Mouse (Mus musculus): ENCODE measurements at regions not wholly inside any gene's neighbourhood (a gene's known extent, or its start where the extent isn't known, plus 50 kb on each side); places are given as distances from the start of the nearest gene placed in this dataset.

- DNase-seq (ENCODE audit: low spot score), result no peak
Observed at GRCm38 (mm10) chr7:36420741-36421140, 277.2 kb upstream of the Tshz3 start.

- DNase-seq (ENCODE audit: low spot score), result no peak
Observed at GRCm38 (mm10) chr7:36449181-36449915, 248.6 kb upstream of the Tshz3 start.

DNA sequence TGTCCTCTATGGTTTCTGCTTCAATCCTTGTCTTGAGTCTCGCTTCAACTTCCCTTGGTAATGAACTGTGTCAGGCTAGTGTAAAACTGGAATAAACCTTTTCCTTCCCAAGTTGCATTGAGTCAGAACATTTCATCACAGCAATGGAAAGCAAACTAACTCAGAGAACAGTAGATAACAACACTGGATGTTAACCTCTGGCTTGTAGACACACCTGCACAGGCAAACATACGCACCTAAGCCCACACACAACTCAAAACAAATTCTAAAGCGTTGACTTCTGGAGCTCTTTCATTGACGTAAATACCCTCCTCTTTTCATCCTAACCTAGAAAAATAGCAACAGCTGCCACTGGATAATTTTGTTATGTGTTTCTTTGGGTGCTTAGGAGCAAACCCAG lies 244.1 kb upstream of the Tshz3 start:
- DNase-seq (ENCODE audit: low spot score), result no peak

DNA sequence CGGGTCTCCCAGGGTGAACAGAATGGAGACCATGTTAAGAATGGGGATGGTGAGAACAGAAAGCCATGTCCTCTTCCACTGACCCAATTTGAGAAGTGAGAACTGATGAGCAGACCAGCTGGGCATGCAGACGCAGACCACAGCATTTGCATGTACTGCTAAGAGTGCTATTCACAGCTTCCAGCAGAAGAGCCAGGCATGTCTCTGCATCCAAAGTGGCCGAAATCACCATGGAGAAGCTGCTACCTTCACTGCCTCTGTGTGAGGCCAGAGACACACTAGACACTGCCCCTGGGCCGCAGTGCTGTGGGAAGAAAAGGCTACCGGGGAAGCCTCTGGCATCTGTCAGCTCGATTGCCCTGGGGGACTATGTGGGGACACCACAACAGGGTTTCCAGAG lies 241.8 kb upstream of the Tshz3 start:
- no peak for DNase-seq (ENCODE audit: low spot score)

GRCm38 (mm10) chr7:36462422-36462833 lies 235.5 kb upstream of the Tshz3 start:
- DNase-seq (ENCODE audit: low spot score), result no peak

GRCm38 (mm10) chr7:36469386-36469785 lies 228.5 kb upstream of the Tshz3 start:
- no peak for DNase-seq (ENCODE audit: low spot score)

GRCm38 (mm10) chr7:36473532-36473931 lies 224.4 kb upstream of the Tshz3 start:
- no peak for DNase-seq (ENCODE audit: low spot score)

- no peak for DNase-seq (ENCODE audit: low spot score)
Observed at GRCm38 (mm10) chr7:36476434-36476833, 221.5 kb upstream of the Tshz3 start.

- DNase-seq (ENCODE audit: low spot score), result no peak
Observed at GRCm38 (mm10) chr7:36476851-36477644, 220.9 kb upstream of the Tshz3 start.

- no peak for DNase-seq (ENCODE audit: low spot score)
Observed at GRCm38 (mm10) chr7:36488155-36488554, 209.8 kb upstream of the Tshz3 start.

GRCm38 (mm10) chr7:36491173-36491581 lies 206.7 kb upstream of the Tshz3 start:
- DNase-seq (ENCODE audit: low spot score), result no peak

- DNase-seq (ENCODE audit: low spot score), result no peak
Observed at GRCm38 (mm10) chr7:36504010-36504875, 193.7 kb upstream of the Tshz3 start.

DNA sequence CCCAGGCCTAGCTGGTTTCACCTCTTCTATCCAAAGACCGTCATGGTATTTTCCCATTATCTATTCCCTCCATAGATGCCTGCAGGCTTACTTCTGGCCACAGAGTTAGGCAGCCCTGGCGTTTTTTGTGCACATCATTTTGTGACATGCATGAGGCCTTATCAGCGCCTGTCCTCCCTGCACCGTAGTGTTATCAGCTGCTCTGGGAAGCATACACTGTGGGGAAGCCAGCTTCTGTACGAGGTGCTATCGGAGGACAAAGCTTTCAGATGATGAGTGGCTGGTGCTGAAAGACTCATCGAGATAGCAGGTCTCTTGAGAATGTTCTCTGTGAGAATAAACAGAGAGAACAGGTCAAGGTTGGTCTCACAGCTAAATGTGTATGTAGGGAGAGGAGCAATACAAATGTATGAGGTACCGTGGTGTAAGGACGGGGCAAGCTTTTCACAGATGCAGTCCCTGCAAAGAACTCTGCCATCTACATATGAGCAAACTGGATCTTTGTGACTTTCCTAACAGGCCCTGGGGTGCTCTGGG lies 190.0 kb upstream of the Tshz3 start:
- DNase-seq (ENCODE audit: low spot score), result no peak

DNA sequence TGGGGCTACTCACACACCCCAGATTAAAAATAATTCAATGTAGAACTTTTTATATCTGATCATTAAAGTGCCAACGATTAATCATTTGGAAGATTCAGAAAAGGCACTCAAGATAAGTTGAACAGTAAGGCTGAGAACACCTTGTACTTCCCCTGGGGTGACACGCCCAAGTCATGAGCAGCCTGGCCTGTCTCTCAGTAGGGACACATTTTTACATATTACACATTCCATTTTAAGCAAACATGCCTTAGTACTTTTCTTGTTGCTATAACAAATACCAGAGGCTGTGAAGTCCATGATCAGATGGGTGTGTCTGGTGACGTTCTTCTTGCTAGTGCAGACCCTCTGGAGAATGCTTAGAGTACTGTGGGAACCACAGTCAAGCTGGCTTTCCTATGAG lies 184.2 kb upstream of the Tshz3 start:
- DNase-seq (ENCODE audit: low spot score), result no peak

DNA sequence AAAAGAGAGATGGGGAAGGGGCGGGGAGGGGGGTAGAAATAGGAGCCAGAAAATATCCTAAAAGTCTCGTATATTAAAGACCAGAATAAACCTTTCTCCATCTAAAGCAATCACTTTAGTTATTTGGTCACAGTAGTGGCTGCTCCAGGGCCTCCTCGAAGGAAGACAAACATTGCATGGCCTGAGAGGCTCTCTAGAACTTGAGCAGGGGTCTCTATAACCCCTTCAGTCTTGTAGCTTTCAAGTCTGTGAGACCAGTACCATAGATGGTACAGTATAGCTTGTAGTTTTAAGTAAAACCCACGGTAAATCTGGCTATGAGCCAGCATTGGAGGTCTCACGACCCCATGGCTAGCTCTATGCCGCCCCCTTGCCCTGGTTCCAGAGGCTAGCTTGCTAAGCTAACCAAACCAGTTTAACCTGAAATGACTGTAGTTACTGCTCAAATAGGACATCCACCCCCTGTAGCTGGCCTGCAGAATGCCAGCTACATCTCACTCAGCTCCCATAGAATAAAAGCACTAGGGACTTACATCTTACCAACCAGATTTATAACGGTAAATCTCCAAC lies 181.7 kb upstream of the Tshz3 start:
- DNase-seq (ENCODE audit: low spot score), result no peak

DNA sequence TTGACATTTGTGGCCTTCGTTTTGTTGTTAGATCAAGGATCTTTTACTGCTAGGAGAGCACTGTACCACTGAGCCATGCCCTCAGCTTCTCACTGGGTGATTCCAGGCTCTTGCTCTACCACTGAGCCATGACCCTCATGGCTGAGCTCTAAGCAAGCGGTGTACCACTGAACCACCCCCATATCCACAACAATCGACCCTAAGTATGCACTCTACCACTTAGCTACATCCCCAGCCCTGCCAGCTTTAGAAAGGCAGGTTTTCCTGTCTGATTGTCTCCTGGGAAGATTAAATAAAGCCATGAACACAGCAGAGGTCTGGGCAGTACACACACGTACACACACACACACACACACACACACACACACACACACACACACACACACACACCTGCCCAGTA lies 178.9 kb upstream of the Tshz3 start:
- DNase-seq (ENCODE audit: low spot score), result no peak

DNA sequence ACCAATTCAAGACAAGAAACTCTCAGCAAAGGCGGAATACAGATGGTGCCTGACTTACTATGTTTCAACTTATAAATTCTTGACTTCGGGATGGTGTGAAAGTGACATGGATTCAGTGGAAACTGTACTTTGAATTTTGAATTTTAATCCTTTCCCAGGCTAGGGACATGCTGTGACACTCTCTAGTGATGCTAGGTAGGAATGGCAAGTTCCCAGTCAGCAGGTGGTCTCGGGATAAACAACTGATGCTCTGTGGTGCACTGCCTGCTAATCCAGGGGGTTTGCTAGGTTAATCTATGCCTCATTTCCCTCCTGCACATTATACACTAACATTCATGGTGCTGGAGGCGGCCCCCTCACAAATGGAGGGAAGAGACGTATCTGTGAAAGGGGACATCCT lies 175.0 kb upstream of the Tshz3 start:
- DNase-seq (ENCODE audit: low spot score), result no peak

DNA sequence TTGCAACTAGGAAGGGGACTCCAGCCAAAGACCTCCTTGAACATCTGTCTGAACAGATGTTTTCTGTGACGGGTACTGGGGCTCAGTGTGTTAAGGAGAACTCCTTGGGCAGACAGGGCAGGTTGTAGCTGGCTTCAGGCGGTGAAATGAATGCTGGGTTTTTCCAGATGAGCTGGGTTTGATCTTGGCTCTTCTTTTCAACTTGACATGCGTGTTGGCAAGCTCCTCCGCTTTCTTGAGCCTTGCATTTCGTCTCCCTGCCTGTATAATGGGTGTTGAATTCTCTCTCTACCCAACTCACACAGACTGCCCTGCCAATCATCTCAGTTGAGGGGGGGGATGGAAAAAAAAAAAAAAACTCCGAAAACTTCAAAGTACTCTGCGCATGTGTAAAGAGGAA lies 171.8 kb upstream of the Tshz3 start:
- no peak for DNase-seq (ENCODE audit: low spot score)

- DNase-seq (ENCODE audit: low spot score), result no peak
Observed at GRCm38 (mm10) chr7:36526692-36527091, 171.2 kb upstream of the Tshz3 start.

DNA sequence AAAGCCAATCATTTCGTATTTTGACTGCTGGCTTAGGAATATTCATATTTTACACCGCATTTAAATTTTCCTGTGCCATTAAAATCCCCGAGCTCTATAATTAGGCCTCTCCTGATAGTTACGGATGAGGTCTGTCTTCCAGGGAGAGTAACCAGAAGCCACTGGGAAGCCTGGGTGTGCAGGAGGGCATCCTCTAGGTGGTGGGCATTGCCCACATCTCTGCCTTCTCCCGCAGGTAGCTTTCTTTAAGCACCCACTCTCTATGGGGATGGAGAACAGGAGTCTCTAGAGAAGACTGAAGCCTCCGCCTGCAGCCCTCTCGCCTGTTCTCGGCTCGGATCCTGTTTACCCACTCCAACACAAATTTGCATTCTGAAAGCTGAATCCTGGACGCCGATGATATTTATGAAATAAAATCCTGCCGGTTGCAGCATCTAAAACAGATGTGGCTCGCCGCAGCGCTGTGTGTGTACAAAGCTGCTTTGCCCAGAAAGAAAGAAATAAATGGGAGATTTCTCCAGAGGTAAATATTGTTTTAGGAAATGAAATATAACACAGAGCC lies 168.3 kb upstream of the Tshz3 start:
- no peak for DNase-seq (ENCODE audit: low spot score)

GRCm38 (mm10) chr7:36531559-36531958 lies 166.4 kb upstream of the Tshz3 start:
- no peak for DNase-seq (ENCODE audit: low spot score)

Data from heart, adult 8-10 months (tissue).